Mouse (Mus musculus) ES-E14 (cell line): Measurements from ENCODE around the gene Arv1.

ENCODE experiments used
- HCFC1 ChIP-seq: IDR thresholded peaks from 2 replicates; pipeline ENCODE4 v1.6.1; 2012; ENCODE audit warnings: low read length, inconsistent platforms, borderline replicate concordance; ENCODE audit not compliant: insufficient read depth
- ZC3H11A ChIP-seq: IDR thresholded peaks from 2 replicates; pipeline ENCODE4 v1.6.1; 2012; ENCODE audit warnings: low read depth, mild to moderate bottlenecking, inconsistent platforms, low read length, borderline replicate concordance

DNA sequence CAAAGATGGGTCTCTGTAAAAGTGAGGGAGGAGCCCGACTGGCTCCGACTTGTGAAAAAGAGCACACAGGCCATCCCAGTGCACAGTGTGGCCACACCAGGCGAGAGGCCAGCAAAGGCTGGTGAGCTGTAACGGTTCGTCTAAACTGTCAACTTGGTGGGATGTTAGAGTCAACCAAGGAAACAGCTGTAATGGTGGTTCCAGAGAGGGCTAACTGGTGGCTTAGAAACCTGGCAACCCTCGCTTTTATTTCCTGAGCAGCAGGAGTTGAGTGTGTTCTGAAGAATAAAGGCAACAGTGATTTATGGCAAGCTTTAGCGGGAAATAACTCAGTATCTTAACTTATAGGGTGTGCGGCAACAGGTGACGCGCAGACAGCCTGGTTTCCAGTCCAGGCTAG, 39.7 kb upstream of the Arv1 start:
- TF ChIP-seq ZC3H11A (no peak), HCFC1 (no peak)
